Mouse (Mus musculus) testis, adult 2 months (tissue): ENCODE data around the gene Prpsap2.

ENCODE experiments used
- CTCF ChIP-seq: fragments of 200-500 bp; IDR thresholded peaks from 2 replicates; pipeline ENCODE4 v1.5.1; 2012; ENCODE audit warnings: low read depth, mild to moderate bottlenecking, inconsistent platforms, low read length, moderate library complexity; ENCODE audit not compliant: control insufficient read depth, insufficient read depth, insufficient replicate concordance
- POLR2A ChIP-seq: fragments of 200-500 bp; IDR thresholded peaks from 2 replicates; pipeline ENCODE4 v1.6.1; 2012; ENCODE audit warnings: low read depth, mild to moderate bottlenecking, inconsistent platforms, low read length, moderate library complexity; ENCODE audit not compliant: control insufficient read depth

- no peak for TF ChIP-seq CTCF
- TF ChIP-seq POLR2A: no peak
Measured at GRCm38 (mm10) chr11:61720636-61721035, 41.3 kb downstream of the Prpsap2 start, which contains the start of gene Slc5a10.
